Mouse (Mus musculus): ENCODE results near the gene Tac4.
A peak's percentile ranks its signal among the peaks of the same experiment; 100 is the strongest.

Gene Tac4

DNA sequence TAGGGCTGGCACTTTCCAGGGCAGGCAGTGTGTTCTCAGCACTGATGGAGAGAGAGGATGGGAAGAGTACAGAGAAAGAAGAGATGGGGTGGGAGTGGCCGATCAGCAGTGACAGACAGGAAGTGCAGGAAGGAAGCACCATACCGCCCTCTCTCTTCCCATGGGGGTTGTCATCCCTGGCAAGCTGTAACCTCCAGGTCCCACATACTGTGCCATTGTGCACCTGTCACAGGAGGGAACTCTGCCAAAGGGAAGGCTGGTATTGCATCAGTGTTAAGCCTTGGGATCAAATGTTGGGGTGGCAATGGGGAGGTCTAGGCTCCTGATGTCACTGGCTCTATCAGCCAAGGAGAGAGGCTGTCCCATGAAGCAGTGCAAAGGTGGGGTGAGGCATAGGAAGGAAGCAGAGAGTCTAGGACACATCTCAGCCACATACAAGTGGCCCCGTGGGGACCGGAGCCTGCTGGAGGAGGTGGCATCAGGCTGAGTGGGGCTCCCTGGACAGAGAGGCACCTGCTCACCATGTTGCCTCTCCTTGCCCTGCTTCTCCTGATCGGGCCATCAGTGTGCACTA lies at the start of gene Tac4:
Gene Tac4, plus strand, starts transcription at position 352 of the 574 bp plus-strand sequence.
- DNase-seq (ENCODE audit: low read depth, low spot score): no peak

DNA sequence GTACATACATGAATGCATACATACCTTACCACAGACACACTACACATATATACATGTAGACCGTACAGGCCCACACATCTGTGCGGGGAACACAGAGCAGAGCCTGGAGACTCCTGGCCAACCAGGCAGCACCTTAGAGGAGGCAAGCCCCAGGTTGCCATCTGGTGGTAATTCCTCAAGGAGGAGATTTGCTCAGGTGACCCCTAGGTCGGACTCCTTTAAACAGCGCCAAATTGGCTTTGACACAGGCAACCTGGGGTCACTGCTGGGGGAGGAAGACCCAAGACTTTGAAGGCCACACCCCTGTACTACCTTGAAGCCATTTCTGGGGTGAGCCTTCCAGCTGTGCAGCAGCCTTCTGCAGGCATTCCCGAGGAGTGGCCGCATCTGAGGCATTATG lies 47.7 kb upstream of the Tac4 start:
- DNase-seq (ENCODE audit: low read depth, low spot score): no peak

DNA sequence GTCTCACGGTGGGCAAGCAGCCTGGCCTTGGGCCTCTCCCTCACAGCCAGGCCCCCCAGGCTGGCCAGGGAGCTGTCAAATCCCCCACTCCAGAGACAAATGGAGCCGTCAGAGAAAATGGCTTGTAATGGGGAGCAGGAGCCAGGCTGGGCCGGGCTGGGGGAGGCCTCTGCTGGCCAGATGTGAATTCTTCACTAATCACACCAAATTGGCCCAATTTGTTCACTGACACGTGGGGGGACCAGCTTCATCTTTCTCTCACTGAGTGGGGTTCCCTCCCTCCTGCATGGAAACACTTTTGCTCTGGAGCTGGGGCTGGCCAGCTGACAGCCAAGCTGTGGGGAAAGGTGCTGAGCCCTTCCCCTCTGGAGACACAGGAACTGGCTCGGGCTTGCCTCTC lies 47.0 kb upstream of the Tac4 start:
- no peak for DNase-seq (ENCODE audit: low read depth, low spot score)

DNA sequence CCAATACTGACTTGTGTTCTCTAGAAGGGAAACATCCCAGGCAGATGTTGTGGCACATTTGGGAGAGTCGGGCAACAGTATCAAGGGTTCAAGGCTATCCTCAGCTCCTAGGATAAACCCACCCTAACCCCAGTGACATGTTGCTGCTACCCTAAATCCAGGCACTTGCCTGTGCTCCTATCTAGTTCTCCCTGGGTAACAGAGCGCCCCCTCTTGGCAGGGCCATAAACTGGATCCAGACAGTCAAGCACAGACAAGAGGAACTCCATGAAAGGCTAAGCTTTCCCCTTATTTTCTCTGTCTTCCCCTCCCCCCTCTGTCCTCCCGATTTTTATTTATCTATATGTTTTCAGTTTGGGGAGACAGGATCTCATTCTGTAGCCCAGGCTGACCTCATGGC lies 45.1 kb upstream of the Tac4 start:
- no peak for DNase-seq (ENCODE audit: low read depth, low spot score)

DNA sequence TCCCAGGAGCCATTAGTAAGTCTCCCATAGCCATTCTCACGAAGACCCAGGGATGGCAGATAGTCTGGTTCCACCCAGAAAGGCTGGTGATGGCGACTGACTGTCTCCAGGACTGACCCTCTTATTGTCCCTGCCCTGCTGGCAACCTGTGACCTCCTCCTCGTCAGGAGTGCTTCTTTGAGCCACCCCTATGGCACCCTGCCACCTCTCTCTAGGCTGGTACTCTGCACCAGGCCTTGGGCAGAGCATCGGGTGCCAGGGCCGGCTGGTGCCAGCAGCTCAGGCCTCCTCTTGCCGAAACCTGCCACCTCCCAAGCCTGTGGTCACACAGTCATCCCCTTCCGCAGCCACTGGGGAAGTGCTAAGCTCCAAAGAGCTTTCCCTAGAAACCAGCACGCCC lies 42.2 kb upstream of the Tac4 start:
- DNase-seq (ENCODE audit: low read depth, low spot score): no peak

DNA sequence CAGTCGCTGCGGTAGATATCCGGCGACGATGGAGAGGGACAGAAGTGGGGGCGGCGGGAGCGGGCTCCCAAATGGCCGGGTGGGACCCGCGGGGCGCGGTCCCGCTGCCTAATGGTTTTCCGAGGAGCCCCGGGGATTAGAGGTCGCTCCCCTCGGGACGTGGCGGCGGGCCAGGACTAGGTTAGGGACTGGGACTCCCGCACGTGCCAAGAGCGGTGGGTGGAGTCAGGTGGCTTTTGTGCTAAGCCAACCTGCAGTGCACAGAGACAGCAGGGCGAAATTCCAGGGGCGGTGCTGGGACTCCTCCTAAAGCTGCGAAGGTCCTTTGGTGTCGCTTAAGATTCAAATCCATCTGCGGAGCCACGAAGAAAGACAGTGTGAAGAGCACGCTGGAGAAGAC lies 37.9 kb upstream of the Tac4 start:
- DNase-seq (ENCODE audit: low read depth, low spot score): no peak

DNA sequence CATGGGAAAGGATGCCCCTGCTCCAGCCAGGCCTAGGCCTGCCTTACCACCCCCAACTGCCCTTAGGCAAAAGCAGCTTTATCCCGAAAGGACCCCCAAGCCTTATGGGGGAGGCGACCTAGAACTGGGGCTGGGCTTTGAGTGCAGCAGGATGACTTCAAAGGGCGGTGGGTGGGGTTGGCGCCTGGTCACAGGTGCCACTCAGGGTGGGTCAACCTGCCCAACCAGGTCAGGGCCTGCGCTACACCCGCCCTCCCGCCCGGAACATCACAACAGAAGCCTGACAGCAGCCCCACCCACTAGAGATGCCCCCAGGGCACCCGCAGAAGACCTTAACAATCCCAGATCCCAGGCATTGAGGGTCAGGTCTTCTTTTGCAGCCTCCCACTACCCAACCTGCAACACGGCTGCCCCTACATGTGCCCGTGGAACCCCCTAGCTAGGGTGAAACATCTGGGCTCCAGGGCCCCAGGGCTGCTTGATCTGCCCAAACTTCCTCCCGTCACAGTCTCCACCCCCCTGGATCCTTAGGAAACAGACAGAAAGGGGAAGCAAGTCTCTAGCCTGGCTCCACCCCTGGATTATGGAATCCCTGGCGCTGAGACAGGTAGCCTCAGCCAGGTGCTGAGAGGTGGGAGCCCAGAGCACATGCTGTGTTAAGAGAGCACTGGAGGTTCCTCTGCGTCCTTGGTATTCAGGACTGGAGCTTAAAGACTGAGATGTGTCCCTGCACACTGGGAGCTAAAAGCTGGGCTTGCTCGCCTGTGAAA lies 37.0 kb upstream of the Tac4 start:
- DNase-seq (ENCODE audit: low read depth, low spot score): no peak

DNA sequence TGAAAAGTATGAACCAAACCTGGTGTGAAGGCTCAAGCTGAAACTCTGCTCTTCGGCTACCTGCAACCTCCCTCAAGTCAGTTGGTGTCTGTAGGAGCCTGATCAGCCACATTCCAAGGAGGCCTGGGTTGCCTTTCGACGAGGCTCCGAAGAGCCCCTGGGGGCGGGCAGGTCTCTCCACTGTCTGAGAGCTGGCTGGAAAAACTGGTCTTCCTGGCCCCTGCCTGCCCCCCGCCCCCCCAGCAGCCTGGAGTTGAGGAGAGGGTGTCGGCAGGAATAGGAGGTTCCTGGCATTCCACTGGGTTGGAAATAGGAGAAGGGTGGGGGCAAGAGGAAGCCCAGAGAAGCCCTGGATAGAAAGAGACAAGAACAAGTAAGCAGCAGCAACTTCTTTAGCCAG lies 35.9 kb upstream of the Tac4 start:
- DNase-seq (ENCODE audit: low read depth, low spot score): no peak

DNA sequence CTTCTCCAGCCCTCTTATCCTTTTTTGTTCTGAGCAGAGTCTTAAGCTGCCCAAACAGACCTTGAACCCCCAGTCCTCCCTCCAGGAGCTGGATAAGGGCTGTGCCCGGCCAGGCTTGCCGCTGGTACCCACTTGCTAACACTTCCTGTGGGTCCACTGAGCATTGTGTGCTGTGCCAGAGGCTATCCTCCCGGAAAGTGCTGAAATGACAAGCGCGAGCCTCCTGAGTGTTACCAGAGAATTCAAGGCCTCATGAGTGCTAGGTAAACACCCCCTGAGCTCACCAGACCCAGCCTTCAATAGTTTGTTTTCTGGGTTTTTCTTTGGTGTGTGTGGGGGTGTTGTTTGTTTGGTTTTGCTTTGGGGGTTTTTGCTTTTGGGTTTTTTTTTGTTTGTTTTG lies 33.9 kb upstream of the Tac4 start:
- no peak for DNase-seq (ENCODE audit: low read depth, low spot score)

DNA sequence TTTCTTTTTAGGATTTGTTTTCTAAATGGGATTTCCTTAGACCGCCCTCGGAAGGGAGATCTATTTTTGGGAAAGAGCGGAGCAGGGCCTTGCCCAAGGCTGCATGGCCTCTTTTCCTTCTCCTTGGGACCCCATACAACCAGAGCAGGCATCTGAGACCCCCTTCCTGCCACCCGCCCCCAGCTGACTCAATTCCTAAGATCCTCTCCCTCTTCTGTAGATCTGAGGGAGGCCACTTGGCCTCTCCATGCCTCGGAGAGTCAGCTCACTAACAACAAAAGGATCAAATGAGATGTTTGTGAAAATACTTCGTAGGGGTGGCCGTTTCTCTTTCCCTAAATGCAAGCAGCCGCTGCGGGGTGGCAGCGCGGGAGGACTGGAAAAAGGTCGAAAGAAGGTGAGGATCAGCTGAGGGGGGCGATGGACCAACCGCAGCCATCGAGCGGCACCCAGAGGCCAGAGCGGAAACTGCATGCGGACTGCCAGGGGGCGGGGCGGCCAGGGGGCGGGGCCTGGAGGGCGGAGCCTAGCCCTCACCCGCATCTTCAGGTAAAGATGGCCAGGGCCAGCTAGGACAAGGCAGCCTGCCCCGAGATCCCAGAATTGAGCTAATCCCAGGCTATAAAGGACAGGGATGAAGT lies 29.5 kb upstream of the Tac4 start:
- peak; percentile 24 for DNase-seq (ENCODE audit: low read depth, low spot score)

DNA sequence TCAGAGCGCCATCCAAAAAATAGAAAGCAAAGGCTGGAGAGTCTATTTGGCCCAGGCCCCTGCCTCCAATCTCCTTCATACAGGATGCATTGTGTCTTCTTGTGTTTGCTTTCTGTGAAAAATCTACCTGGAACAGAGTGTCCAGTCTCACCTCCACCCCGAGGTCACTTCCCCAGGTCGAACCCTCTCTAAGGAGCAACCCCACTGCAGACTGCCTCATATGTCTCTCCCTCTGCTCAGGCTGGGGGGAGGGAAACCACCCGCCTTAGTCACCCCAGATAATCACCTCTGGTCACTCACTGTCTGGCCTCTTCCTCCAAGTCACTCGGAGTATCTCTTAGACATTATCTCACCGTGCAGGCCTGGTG lies 29.0 kb upstream of the Tac4 start:
- no peak for DNase-seq (ENCODE audit: low read depth, low spot score)

DNA sequence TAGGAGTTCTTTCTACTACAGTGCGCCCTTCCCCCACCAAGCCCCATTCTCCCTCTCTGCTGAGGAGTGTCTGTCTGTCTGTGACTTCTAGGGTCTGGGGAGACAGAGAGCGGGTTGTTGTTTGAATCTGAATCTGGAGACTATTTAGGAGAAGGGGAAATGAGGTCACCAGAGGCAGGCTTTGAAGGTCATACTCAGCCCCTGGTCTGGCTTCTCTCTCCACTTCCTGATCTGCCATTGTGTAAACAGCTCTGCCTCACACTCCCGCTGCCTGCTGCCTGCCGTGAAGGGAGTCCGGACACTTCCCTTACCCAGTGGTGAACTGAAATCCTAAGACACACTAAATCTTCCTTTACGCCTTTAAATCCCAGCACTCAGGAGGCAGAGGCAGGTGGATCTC lies 22.9 kb upstream of the Tac4 start:
- no peak for DNase-seq (ENCODE audit: low read depth, low spot score)

DNA sequence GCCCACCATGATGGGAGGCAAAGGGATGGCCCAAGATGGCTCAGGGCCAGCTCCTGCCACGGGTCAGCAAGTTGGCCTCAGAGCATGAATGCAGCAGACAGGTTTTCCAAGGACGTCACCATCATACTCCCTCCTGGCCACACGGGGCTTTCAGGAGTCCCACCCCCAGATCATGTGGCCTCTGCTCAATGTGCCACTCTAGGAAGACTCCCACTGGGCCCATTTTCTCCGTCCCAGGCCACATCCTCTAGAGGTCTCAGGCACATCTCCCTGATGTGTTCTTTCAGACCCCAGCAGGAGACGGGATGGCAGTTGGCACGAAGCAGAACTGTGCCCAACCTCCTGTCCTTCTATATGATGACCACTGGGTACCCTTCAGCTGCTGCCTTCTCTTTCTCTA lies 18.7 kb upstream of the Tac4 start:
- DNase-seq (ENCODE audit: low read depth, low spot score): no peak

DNA sequence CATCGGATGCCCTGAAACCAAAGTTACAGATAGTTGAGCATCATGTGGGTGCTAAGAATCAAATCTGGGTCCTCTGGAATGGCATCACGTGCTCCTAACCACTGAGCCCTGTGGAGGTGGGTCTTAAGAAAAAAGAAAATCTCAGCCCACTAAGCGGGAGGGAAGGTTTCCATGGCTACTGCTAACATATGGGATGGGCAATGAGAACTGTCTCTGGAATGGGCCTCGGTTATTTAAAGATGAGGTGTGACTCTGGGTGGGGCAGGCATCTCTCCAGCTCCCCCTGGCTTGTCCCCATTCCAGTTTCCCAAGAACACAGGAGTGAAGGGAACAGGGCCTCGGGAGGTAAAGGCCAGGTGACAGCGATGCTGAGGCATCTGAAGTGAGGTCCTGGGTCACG lies 15.9 kb upstream of the Tac4 start:
- DNase-seq (ENCODE audit: low read depth, low spot score): no peak

DNA sequence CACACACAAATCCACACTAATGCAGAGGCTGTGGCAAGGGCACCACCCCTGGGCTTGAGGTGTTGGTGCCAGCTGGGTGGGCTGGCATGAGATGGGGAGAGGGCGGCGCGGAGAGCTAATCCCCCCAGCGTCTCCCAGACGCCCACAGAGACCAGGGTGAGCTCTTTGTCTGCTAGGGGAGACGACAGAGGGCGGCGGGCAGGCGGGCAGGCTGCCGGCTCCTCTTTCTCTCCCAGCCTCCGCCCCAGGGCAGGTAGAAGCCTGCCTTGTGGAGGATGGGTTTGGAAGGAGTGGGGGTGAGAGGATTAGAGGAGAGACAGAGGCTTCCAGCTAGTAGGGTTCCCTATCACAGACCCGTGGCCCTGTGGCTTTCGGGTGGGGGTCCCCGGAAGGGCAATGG lies 14.3 kb upstream of the Tac4 start:
- no peak for DNase-seq (ENCODE audit: low read depth, low spot score)

DNA sequence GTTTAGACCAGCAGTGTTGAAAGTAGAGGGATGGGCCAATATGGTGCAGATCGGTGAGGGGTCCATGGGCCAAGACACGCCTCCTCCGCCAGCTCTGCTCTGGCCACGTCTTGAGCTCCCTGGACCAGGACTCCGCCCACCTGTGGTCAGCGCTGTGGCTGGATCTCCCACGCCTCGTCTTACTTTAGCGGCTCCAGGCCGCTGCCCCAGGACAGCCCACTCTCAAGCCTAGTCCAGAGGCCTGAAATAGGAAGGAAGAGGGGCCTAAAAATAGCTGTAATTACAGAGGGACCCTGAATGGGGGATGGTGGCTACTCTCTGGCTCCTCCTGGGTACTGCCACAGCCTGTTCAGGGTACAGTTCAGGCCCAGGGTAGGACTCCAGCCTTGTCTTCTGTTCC lies 11.2 kb upstream of the Tac4 start:
- no peak for DNase-seq (ENCODE audit: low read depth, low spot score)

DNA sequence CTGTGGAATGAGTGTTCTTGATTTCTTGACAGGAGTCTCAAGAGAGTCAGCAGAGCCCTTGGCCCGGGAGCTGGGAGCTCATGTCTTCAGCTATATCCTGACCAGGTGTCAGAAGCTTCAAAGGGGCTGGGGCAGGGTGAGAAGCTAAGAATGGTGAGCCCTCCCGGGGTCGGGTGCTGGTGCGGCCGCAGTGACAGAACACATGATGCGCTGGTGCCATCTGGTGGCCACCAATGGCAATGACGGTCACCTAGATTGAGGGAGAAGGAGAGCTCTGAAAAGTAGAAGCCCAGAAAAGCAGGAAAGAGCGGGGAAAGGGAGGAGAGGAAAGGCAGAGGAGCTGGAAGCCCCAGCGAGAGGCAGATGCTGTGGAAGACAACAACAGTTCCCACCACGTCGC lies 10.0 kb upstream of the Tac4 start:
- peak; percentile 56 for DNase-seq (ENCODE audit: low read depth, low spot score)

DNA sequence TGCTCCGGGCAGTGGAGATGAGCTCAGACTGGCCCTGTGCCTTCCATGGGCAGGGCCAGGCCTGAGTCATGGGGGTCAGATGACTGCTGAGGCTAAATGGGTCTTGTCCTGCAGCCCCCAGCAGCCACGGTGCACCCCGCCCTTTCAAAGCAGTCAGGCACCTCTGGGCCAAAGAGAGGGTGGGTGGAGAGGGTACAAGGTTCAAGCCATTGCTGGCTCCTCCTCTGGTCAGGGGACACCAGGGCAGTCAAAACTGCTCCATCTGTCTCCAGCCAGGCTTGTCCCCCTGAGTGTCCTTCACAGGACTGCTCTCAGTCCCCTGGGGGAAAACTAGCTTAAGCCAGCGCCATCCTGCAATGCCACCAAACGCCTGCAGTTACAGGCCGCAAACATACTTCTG lies 9.2 kb upstream of the Tac4 start:
- DNase-seq (ENCODE audit: low read depth, low spot score): peak; percentile 44

DNA sequence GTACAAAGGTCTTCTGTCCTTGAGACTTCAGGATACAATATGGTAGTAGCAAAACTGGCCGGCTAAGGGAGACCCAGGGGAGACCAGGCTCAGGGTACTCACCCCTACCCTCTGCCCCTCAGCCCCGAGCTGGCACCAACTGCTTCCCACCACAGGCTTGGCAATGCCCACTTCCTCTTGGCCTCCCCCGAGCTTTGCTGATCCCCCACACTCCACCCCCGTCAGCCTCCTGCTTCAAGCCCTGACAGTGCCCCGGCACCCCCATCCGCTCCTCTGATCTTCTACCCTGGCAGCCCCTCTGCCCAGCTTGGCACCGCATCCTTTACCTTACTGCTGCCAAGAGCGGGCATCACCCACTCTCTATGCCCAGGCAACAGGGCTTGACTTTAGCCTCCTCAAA lies 7.2 kb upstream of the Tac4 start:
- DNase-seq (ENCODE audit: low read depth, low spot score): no peak

DNA sequence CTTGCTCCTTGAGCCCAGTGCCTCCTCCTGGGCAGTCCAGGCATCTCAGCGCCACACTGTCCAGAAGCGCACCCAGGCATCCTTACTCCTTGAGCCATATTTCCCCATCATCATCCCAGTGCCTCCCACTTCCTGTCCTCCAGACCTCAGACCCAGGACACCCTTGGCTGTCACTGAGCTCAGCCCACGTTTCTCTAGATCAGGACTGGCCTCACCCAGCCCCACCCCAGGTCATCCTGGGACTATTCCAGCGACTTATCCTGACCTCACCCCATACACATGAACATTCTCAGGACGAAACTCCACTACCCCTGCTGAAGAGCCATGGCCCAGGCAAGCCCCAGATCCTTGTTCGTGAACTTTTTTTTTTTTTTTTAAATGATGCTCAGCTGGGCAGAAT lies 5.6 kb upstream of the Tac4 start:
- peak; percentile 36 for DNase-seq (ENCODE audit: low read depth, low spot score)

DNA sequence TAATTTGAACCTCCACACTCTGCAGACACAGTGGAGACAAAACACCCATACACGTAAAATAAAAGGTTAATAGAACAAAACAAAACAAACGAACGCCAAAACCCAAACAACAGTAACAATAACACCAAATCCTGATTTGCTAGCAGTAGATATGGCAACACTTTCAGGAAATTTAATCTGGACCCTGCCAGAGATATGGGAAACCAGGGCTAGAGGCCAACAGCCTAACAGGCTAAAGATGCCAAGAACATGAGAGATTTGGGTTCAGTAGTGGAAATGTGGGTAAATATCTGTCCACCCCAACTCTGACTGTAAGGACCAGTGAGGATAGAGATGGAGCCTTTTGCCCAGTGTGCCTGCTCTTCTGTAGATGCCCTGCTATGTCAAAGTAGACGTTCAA lies 3.4 kb upstream of the Tac4 start:
- no peak for DNase-seq (ENCODE audit: low read depth, low spot score)

DNA sequence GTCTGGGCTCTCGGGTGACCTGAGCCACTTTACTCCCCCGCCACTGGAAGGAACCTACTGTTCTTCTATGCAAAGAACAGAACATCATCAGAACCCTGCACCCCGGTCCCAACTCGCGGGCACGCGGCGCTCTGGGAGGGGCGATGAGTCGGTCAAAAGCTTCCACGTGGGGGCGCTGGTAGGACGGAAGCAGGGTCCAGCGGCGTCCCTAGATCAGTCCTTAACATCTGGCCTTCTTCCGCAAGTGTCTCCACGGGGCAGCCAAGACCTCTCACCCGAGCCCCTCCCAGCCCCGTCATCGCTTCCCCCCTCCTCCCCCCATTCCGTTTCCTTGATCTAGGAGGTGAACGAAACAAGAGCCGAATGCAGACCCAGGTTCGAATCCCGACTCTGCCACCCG lies 2.8 kb upstream of the Tac4 start:
- peak; percentile 79 for DNase-seq (ENCODE audit: low read depth, low spot score)

DNA sequence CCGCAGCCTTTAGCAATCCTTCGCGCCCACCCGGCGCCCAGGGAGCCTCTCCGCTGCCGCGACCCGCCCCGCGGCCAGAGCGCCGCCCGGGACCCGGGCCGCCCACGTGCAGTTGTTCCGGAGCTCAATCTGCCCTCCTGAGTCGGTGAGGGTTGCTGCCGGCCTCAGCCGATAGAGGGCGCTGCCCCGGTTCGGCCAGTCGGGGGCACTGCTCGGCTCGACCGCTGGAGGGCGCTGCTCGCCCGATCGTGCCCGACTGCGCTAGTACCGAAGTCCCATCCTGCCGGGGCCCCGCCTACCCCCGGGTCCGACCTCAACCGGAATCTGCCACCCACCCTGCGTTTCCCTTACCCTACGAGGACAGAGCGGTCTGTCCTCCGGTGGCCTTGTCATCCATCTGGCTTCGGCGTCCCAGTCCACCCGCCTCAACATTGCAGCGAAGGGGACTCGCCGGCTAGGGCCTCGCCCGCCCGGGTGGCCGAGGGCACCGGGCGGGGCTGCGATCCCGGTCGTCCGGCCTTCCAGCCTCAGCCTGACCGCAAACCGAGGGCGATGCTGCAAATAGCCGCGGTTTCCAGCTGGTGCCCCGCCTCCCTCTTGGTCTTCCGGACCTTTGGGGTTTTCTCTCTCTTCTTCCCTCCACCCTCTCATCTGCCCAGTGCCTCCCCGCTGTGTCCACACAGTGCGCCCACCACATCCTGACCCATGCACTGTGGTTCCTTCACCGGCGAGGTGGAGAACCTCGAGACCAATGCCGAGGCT lies 2.1 kb upstream of the Tac4 start:
- peak; percentile 85 for DNase-seq (ENCODE audit: low read depth, low spot score)
